Mouse (Mus musculus): ENCODE data around the gene Emc9. TPM values are rescaled to one million over a fixed set of nuclear protein-coding genes. Genes with fewer than 3 reads are reported as not detected.

The Emc9 gene
- total and polyA plus RNA-seq, 3 experiments: 38.7 to 59.4 TPM; not detected in 1

- no peak for TF ChIP-seq E2F4 (IDR thresholded peaks at IDR 0.05; ENCODE audit: borderline replicate concordance, low read depth, low read length)
- TF ChIP-seq CHD1 (IDR thresholded peaks at IDR 0.05; ENCODE audit: low read depth, low read length): no peak
- no peak for TF ChIP-seq TAL1 (IDR thresholded peaks at IDR 0.05; ENCODE audit: low read length)
Observed at GRCm38 (mm10) chr14:55540067-55540786, 44.9 kb downstream of the Emc9 start, which contains the start of gene Pck2 (continued).

GRCm38 (mm10) chr14:55536116-55536745, 48.9 kb downstream of the Emc9 start:
- 0 out of 4 replicates have a peak, but pooled peaks cover 0 to under 1% of the 10 kb centered on the region in 2 experiments for H3K27me3 ChIP-seq (ENCODE audit: control insufficient read depth in 1 of 2, insufficient read depth in 2 of 2, low read length in 2 of 2)
- peaks cover 0 to 8% of the 10 kb centered on the region in 2 experiments; a peak in 2 of 4 replicates for H3K36me3 ChIP-seq (ENCODE audit: control insufficient read depth in 1 of 2, insufficient read depth in 2 of 2, low read length in 2 of 2)
- no peak overlapping the region for H3K9ac ChIP-seq (ENCODE audit: control insufficient read depth, low read depth, low read length, poor library complexity, severe bottlenecking)
- peaks cover 2 to 10% of the 10 kb centered on the region in 2 experiments; a peak in 3 of 4 replicates for H3K4me1 ChIP-seq (ENCODE audit: control insufficient read depth in 1 of 2, insufficient read depth in 2 of 2, low read length in 2 of 2)
- peak; percentile 53 for DNase-seq (ENCODE audit: low read depth, low spot score)
- no peak overlapping the region for H3K27ac ChIP-seq (ENCODE audit: control insufficient read depth, low read depth, low read length)
- no peaks in the 10 kb centered on the region for H3K9me3 ChIP-seq (replicated peaks; ENCODE audit: insufficient read depth, low read length)
- H3K4me3 ChIP-seq (ENCODE audit: control insufficient read depth in 1 of 2, insufficient read depth in 1 of 2, low read depth in 2 of 2, low read length in 2 of 2): no peak overlapping the region
- TF ChIP-seq CTCF (IDR thresholded peaks at IDR 0.05 in 2 of 3, conservative IDR thresholded peaks at IDR 0.05 in 1 of 3; ENCODE audit: control insufficient read depth in 1 of 3, insufficient read depth in 1 of 3, low read depth in 2 of 3, low read length in 3 of 3, poor library complexity in 1 of 3, severe bottlenecking in 1 of 3): peak; percentile 75 to 85 (median 79)
- TF ChIP-seq CHD1 (IDR thresholded peaks at IDR 0.05; ENCODE audit: low read depth, low read length): no peak
- no peak for TF ChIP-seq MAZ (IDR thresholded peaks at IDR 0.05; ENCODE audit: low read depth, low read length)
- TF ChIP-seq TBP (IDR thresholded peaks at IDR 0.05; ENCODE audit: low read depth, low read length): no peak
- no peak for TF ChIP-seq MYB (IDR thresholded peaks at IDR 0.05; ENCODE audit: low read depth, low read length)
- TF ChIP-seq ZC3H11A (IDR thresholded peaks at IDR 0.05; ENCODE audit: low read depth, low read length): peak; percentile 29
- no peak for TF ChIP-seq NRF1 (IDR thresholded peaks at IDR 0.05; ENCODE audit: insufficient read depth, low read depth, low read length, poor library complexity, severe bottlenecking)
- TF ChIP-seq TCF12 (IDR thresholded peaks at IDR 0.05; ENCODE audit: low read depth, low read length): no peak
- no peak for TF ChIP-seq E2F4 (IDR thresholded peaks at IDR 0.05; ENCODE audit: borderline replicate concordance, low read depth, low read length)
- TF ChIP-seq RAD21 (IDR thresholded peaks at IDR 0.05; ENCODE audit: low read depth, low read length): peak; percentile 39
- no peak for TF ChIP-seq GABPA (IDR thresholded peaks at IDR 0.05; ENCODE audit: low read depth, low read length)
- no peak for TF ChIP-seq UBTF (IDR thresholded peaks at IDR 0.05; ENCODE audit: borderline replicate concordance, insufficient read depth, low read depth, low read length)
- TF ChIP-seq USF1 (IDR thresholded peaks at IDR 0.05; ENCODE audit: low read depth, low read length): no peak
- TF ChIP-seq POLR2AphosphoS5 (IDR thresholded peaks at IDR 0.05; ENCODE audit: borderline replicate concordance, low read depth, low read length): no peak
- no peak for TF ChIP-seq USF2 (IDR thresholded peaks at IDR 0.05; ENCODE audit: borderline replicate concordance in 1 of 2, insufficient read depth in 1 of 2, low read depth in 1 of 2, low read length in 2 of 2)
- no peak for TF ChIP-seq BHLHE40 (IDR thresholded peaks at IDR 0.05; ENCODE audit: borderline replicate concordance, low read depth, low read length)
- peak; percentile 67 for TF ChIP-seq SMC3 (IDR thresholded peaks at IDR 0.05; ENCODE audit: low read depth, low read length)
- TF ChIP-seq SIN3A (IDR thresholded peaks at IDR 0.05; ENCODE audit: low read length): no peak
- TF ChIP-seq MYC (IDR thresholded peaks at IDR 0.05; ENCODE audit: low read depth, low read length): no peak
- no peak for TF ChIP-seq TAL1 (IDR thresholded peaks at IDR 0.05; ENCODE audit: low read length)
- TF ChIP-seq NELFE (IDR thresholded peaks at IDR 0.05; ENCODE audit: low read depth, low read length): no peak
- peaks cover 10% of the 10 kb centered on the region for H3K79me2 ChIP-seq (ENCODE audit: control insufficient read depth, insufficient read depth, low read length, poor library complexity)

Other genes with a start within 250 kb of the Emc9 start
Only the 30 nearest of the 31 such genes appear.
- gene Dhrs4, start 106.5 kb downstream of the Emc9 start, total RNA-seq (2012; rRNA removed): 19.9 and 22.7 TPM in 2 replicates
- 10 to 100 TPM in 1 of 2 experiments, not detected in 1; 34.2 TPM for gene Dhrs4, start 106.5 kb downstream of the Emc9 start, polyA plus RNA-seq (2012; ENCODE audit: insufficient read depth in 1 of 2, insufficient read length in 2 of 2, low read depth in 1 of 2, low replicate concordance in 2 of 2, missing spikeins in 1 of 2)
- 0.23 and 0.27 TPM in 2 replicates for gene Carmil3, start 94.7 kb downstream of the Emc9 start, total RNA-seq (2012; rRNA removed)
- gene Carmil3, start 94.7 kb downstream of the Emc9 start, polyA plus RNA-seq (2012; ENCODE audit: insufficient read depth in 1 of 2, insufficient read length in 2 of 2, low read depth in 1 of 2, low replicate concordance in 2 of 2, missing spikeins in 1 of 2): 1 to 10 TPM in 1 of 2 experiments, not detected in 1; 2.6 TPM
- not detected in 2 replicates for gene Cpne6, start 74.9 kb downstream of the Emc9 start, total RNA-seq (2012; rRNA removed)
- gene Cpne6, start 74.9 kb downstream of the Emc9 start, polyA plus RNA-seq (2012; ENCODE audit: insufficient read depth in 1 of 2, insufficient read length in 2 of 2, low read depth in 1 of 2, low replicate concordance in 2 of 2, missing spikeins in 1 of 2): not detected
- gene Nrl, start 60.3 kb downstream of the Emc9 start, total RNA-seq (2012; rRNA removed): not detected in 2 replicates
- not detected for gene Nrl, start 60.3 kb downstream of the Emc9 start, polyA plus RNA-seq (2012; ENCODE audit: insufficient read depth in 1 of 2, insufficient read length in 2 of 2, low read depth in 1 of 2, low replicate concordance in 2 of 2, missing spikeins in 1 of 2)
- 17.0 and 64.4 TPM in 2 replicates for gene Pck2, start 45.0 kb downstream of the Emc9 start, total RNA-seq (2012; rRNA removed)
- 100 to 1,000 TPM in 1 of 2 experiments, 10 to 100 TPM in 1; 63.7 to 103 TPM for gene Pck2, start 45.0 kb downstream of the Emc9 start, polyA plus RNA-seq (2012; ENCODE audit: insufficient read depth in 1 of 2, insufficient read length in 2 of 2, low read depth in 1 of 2, low replicate concordance in 2 of 2, missing spikeins in 1 of 2)
- gene Dcaf11, start 25.3 kb downstream of the Emc9 start, total RNA-seq (2012; rRNA removed): 24.3 and 27.7 TPM in 2 replicates
- gene Dcaf11, start 25.3 kb downstream of the Emc9 start, polyA plus RNA-seq (2012; ENCODE audit: insufficient read depth in 1 of 2, insufficient read length in 2 of 2, low read depth in 1 of 2, low replicate concordance in 2 of 2, missing spikeins in 1 of 2): 10 to 100 TPM in 1 of 2 experiments, not detected in 1; 37.9 TPM
- 0.73 and 0.92 TPM in 2 replicates for gene A730061H03Rik, start 24.9 kb downstream of the Emc9 start, total RNA-seq (2012; rRNA removed)
- under 1 TPM in 1 of 2 experiments, not detected in 1; 0.86 TPM for gene A730061H03Rik, start 24.9 kb downstream of the Emc9 start, polyA plus RNA-seq (2012; ENCODE audit: insufficient read depth in 1 of 2, insufficient read length in 2 of 2, low read depth in 1 of 2, low replicate concordance in 2 of 2, missing spikeins in 1 of 2)
- gene Fitm1, start 9.7 kb downstream of the Emc9 start, total RNA-seq (2012; rRNA removed): not detected in 2 replicates
- under 1 TPM in 1 of 2 experiments, not detected in 1; 0.07 TPM for gene Fitm1, start 9.7 kb downstream of the Emc9 start, polyA plus RNA-seq (2012; ENCODE audit: insufficient read depth in 1 of 2, insufficient read length in 2 of 2, low read depth in 1 of 2, low replicate concordance in 2 of 2, missing spikeins in 1 of 2)
- 73.8 and 85.9 TPM in 2 replicates for gene Psme1, start 7.2 kb downstream of the Emc9 start, total RNA-seq (2012; rRNA removed)
- 100 to 1,000 TPM in 1 of 2 experiments, not detected in 1; 205 TPM for gene Psme1, start 7.2 kb downstream of the Emc9 start, polyA plus RNA-seq (2012; ENCODE audit: insufficient read depth in 1 of 2, insufficient read length in 2 of 2, low read depth in 1 of 2, low replicate concordance in 2 of 2, missing spikeins in 1 of 2)
- gene Psme2, start 5.8 kb upstream of the Emc9 start, total RNA-seq (2012; rRNA removed): 98.1 and 143 TPM in 2 replicates
- gene Psme2, start 5.8 kb upstream of the Emc9 start, polyA plus RNA-seq (2012; ENCODE audit: insufficient read depth in 1 of 2, insufficient read length in 2 of 2, low read depth in 1 of 2, low replicate concordance in 2 of 2, missing spikeins in 1 of 2): 100 to 1,000 TPM in 1 of 2 experiments, not detected in 1; 231 TPM
- gene Rnf31, start 6.4 kb upstream of the Emc9 start, total RNA-seq (2012; rRNA removed): 10.7 and 12.9 TPM in 2 replicates
- 10 to 100 TPM in 1 of 2 experiments, not detected in 1; 24.5 TPM for gene Rnf31, start 6.4 kb upstream of the Emc9 start, polyA plus RNA-seq (2012; ENCODE audit: insufficient read depth in 1 of 2, insufficient read length in 2 of 2, low read depth in 1 of 2, low replicate concordance in 2 of 2, missing spikeins in 1 of 2)
- 5.0 and 8.5 TPM in 2 replicates for gene Irf9, start 18.3 kb upstream of the Emc9 start, total RNA-seq (2012; rRNA removed)
- 10 to 100 TPM in 1 of 2 experiments, not detected in 1; 14.8 TPM for gene Irf9, start 18.3 kb upstream of the Emc9 start, polyA plus RNA-seq (2012; ENCODE audit: insufficient read depth in 1 of 2, insufficient read length in 2 of 2, low read depth in 1 of 2, low replicate concordance in 2 of 2, missing spikeins in 1 of 2)
- 1.5 and 1.6 TPM in 2 replicates for gene Rec8, start 32.7 kb upstream of the Emc9 start, total RNA-seq (2012; rRNA removed)
- 1 to 10 TPM in 1 of 2 experiments, not detected in 1; 2.5 TPM for gene Rec8, start 32.7 kb upstream of the Emc9 start, polyA plus RNA-seq (2012; ENCODE audit: insufficient read depth in 1 of 2, insufficient read length in 2 of 2, low read depth in 1 of 2, low replicate concordance in 2 of 2, missing spikeins in 1 of 2)
- gene Ipo4, start 50.7 kb upstream of the Emc9 start, total RNA-seq (2012; rRNA removed): 46.2 and 54.1 TPM in 2 replicates
- 100 to 1,000 TPM in 1 of 2 experiments, not detected in 1; 132 TPM for gene Ipo4, start 50.7 kb upstream of the Emc9 start, polyA plus RNA-seq (2012; ENCODE audit: insufficient read depth in 1 of 2, insufficient read length in 2 of 2, low read depth in 1 of 2, low replicate concordance in 2 of 2, missing spikeins in 1 of 2)
- gene Gm49378, start 52.6 kb upstream of the Emc9 start, total RNA-seq (2012; rRNA removed): not detected in 2 replicates
- gene Gm49378, start 52.6 kb upstream of the Emc9 start, polyA plus RNA-seq (2012; ENCODE audit: insufficient read depth in 1 of 2, insufficient read length in 2 of 2, low read depth in 1 of 2, low replicate concordance in 2 of 2, missing spikeins in 1 of 2): 1 to 10 TPM in 1 of 2 experiments, not detected in 1; 4.6 TPM
- 49.4 and 60.5 TPM in 2 replicates for gene Tm9sf1, start 58.5 kb upstream of the Emc9 start, total RNA-seq (2012; rRNA removed)
- gene Tm9sf1, start 58.5 kb upstream of the Emc9 start, polyA plus RNA-seq (2012; ENCODE audit: insufficient read depth in 1 of 2, insufficient read length in 2 of 2, low read depth in 1 of 2, low replicate concordance in 2 of 2, missing spikeins in 1 of 2): 10 to 100 TPM in 1 of 2 experiments, not detected in 1; 80.1 TPM
- 0.08 and 0.10 TPM in 2 replicates for gene Tssk4, start 64.9 kb upstream of the Emc9 start, total RNA-seq (2012; rRNA removed)
- under 1 TPM in 1 of 2 experiments, not detected in 1; 0.40 TPM for gene Tssk4, start 64.9 kb upstream of the Emc9 start, polyA plus RNA-seq (2012; ENCODE audit: insufficient read depth in 1 of 2, insufficient read length in 2 of 2, low read depth in 1 of 2, low replicate concordance in 2 of 2, missing spikeins in 1 of 2)
- gene Mdp1, start 75.2 kb upstream of the Emc9 start, total RNA-seq (2012; rRNA removed): 25.5 and 30.6 TPM in 2 replicates
- gene Mdp1, start 75.2 kb upstream of the Emc9 start, polyA plus RNA-seq (2012; ENCODE audit: insufficient read depth in 1 of 2, insufficient read length in 2 of 2, low read depth in 1 of 2, low replicate concordance in 2 of 2, missing spikeins in 1 of 2): 10 to 100 TPM in 1 of 2 experiments, not detected in 1; 25.6 TPM
- gene Gmpr2, start 86.6 kb upstream of the Emc9 start, total RNA-seq (2012; rRNA removed): 22.3 and 24.5 TPM in 2 replicates
- 10 to 100 TPM in 1 of 2 experiments, not detected in 1; 28.8 TPM for gene Gmpr2, start 86.6 kb upstream of the Emc9 start, polyA plus RNA-seq (2012; ENCODE audit: insufficient read depth in 1 of 2, insufficient read length in 2 of 2, low read depth in 1 of 2, low replicate concordance in 2 of 2, missing spikeins in 1 of 2)
- 515 and 516 TPM in 2 replicates for gene Nedd8, start 86.8 kb upstream of the Emc9 start, total RNA-seq (2012; rRNA removed)
- 100 to 1,000 TPM in 1 of 2 experiments, not detected in 1; 528 TPM for gene Nedd8, start 86.8 kb upstream of the Emc9 start, polyA plus RNA-seq (2012; ENCODE audit: insufficient read depth in 1 of 2, insufficient read length in 2 of 2, low read depth in 1 of 2, low replicate concordance in 2 of 2, missing spikeins in 1 of 2)
- gene Tinf2, start 96.5 kb upstream of the Emc9 start, total RNA-seq (2012; rRNA removed): 27.2 and 27.8 TPM in 2 replicates
- 10 to 100 TPM in 1 of 2 experiments, not detected in 1; 53.0 TPM for gene Tinf2, start 96.5 kb upstream of the Emc9 start, polyA plus RNA-seq (2012; ENCODE audit: insufficient read depth in 1 of 2, insufficient read length in 2 of 2, low read depth in 1 of 2, low replicate concordance in 2 of 2, missing spikeins in 1 of 2)
- 5.8 and 6.2 TPM in 2 replicates for gene Tgm1, start 128.6 kb upstream of the Emc9 start, total RNA-seq (2012; rRNA removed)
- 10 to 100 TPM in 1 of 2 experiments, not detected in 1; 11.4 TPM for gene Tgm1, start 128.6 kb upstream of the Emc9 start, polyA plus RNA-seq (2012; ENCODE audit: insufficient read depth in 1 of 2, insufficient read length in 2 of 2, low read depth in 1 of 2, low replicate concordance in 2 of 2, missing spikeins in 1 of 2)
- 21.8 and 22.8 TPM in 2 replicates for gene Rabggta, start 137.0 kb upstream of the Emc9 start, total RNA-seq (2012; rRNA removed)
- gene Rabggta, start 137.0 kb upstream of the Emc9 start, polyA plus RNA-seq (2012; ENCODE audit: insufficient read depth in 1 of 2, insufficient read length in 2 of 2, low read depth in 1 of 2, low replicate concordance in 2 of 2, missing spikeins in 1 of 2): 10 to 100 TPM in 1 of 2 experiments, not detected in 1; 32.0 TPM
- 20.0 and 21.7 TPM in 2 replicates for gene Dhrs1, start 160.4 kb upstream of the Emc9 start, total RNA-seq (2012; rRNA removed)
- gene Dhrs1, start 160.4 kb upstream of the Emc9 start, polyA plus RNA-seq (2012; ENCODE audit: insufficient read depth in 1 of 2, insufficient read length in 2 of 2, low read depth in 1 of 2, low replicate concordance in 2 of 2, missing spikeins in 1 of 2): 10 to 100 TPM in 1 of 2 experiments, not detected in 1; 48.8 TPM
- gene Nop9, start 160.4 kb upstream of the Emc9 start, total RNA-seq (2012; rRNA removed): 46.1 and 47.8 TPM in 2 replicates
- 100 to 1,000 TPM in 1 of 2 experiments, not detected in 1; 112 TPM for gene Nop9, start 160.4 kb upstream of the Emc9 start, polyA plus RNA-seq (2012; ENCODE audit: insufficient read depth in 1 of 2, insufficient read length in 2 of 2, low read depth in 1 of 2, low replicate concordance in 2 of 2, missing spikeins in 1 of 2)
- gene Cideb, start 173.2 kb upstream of the Emc9 start, total RNA-seq (2012; rRNA removed): 1.7 and 2.4 TPM in 2 replicates
- gene Cideb, start 173.2 kb upstream of the Emc9 start, polyA plus RNA-seq (2012; ENCODE audit: insufficient read depth in 1 of 2, insufficient read length in 2 of 2, low read depth in 1 of 2, low replicate concordance in 2 of 2, missing spikeins in 1 of 2): under 1 TPM in 1 of 2 experiments, not detected in 1; 0.53 TPM
- gene Ltb4r2, start 176.1 kb upstream of the Emc9 start, total RNA-seq (2012; rRNA removed): 0.19 and 0.59 TPM in 2 replicates
- under 1 TPM in 1 of 2 experiments, not detected in 1; 0.52 TPM for gene Ltb4r2, start 176.1 kb upstream of the Emc9 start, polyA plus RNA-seq (2012; ENCODE audit: insufficient read depth in 1 of 2, insufficient read length in 2 of 2, low read depth in 1 of 2, low replicate concordance in 2 of 2, missing spikeins in 1 of 2)
- gene Ltb4r1, start 180.7 kb upstream of the Emc9 start, total RNA-seq (2012; rRNA removed): 0.35 and 0.65 TPM in 2 replicates
- gene Ltb4r1, start 180.7 kb upstream of the Emc9 start, polyA plus RNA-seq (2012; ENCODE audit: insufficient read depth in 1 of 2, insufficient read length in 2 of 2, low read depth in 1 of 2, low replicate concordance in 2 of 2, missing spikeins in 1 of 2): 1 to 10 TPM in 1 of 2 experiments, not detected in 1; 1.5 TPM
- 0.19 and 0.29 TPM in 2 replicates for gene Adcy4, start 198.8 kb upstream of the Emc9 start, total RNA-seq (2012; rRNA removed)
- under 1 TPM in 1 of 2 experiments, not detected in 1; 0.35 TPM for gene Adcy4, start 198.8 kb upstream of the Emc9 start, polyA plus RNA-seq (2012; ENCODE audit: insufficient read depth in 1 of 2, insufficient read length in 2 of 2, low read depth in 1 of 2, low replicate concordance in 2 of 2, missing spikeins in 1 of 2)
- 67.1 and 77.4 TPM in 2 replicates for gene Ripk3, start 203.6 kb upstream of the Emc9 start, total RNA-seq (2012; rRNA removed)
- 100 to 1,000 TPM; 123 to 124 TPM for gene Ripk3, start 203.6 kb upstream of the Emc9 start, polyA plus RNA-seq (2012; ENCODE audit: insufficient read depth in 1 of 2, insufficient read length in 2 of 2, low read depth in 1 of 2, low replicate concordance in 2 of 2, missing spikeins in 1 of 2)